Mouse (Mus musculus): ENCODE data around the gene Klhl20. TPM values are rescaled to one million over a fixed set of nuclear protein-coding genes. Genes with fewer than 3 reads are reported as not detected.

The Klhl20 gene
- total RNA-seq, 2 experiments from 2014 or later = 12.5 to 15.2 TPM

GRCm38 (mm10) chr1:161077243-161077642 lies 54.1 kb downstream of the Klhl20 start:
- DNase-seq = no peak
- intact Hi-C loops (cut with DNase I) = no loop called here

- intact Hi-C loops (cut with DNase I) = no loop called here
- no peak for DNase-seq
Measured at GRCm38 (mm10) chr1:161076238-161076637, 55.1 kb downstream of the Klhl20 start.

GRCm38 (mm10) chr1:161071272-161071620 lies 60.1 kb downstream of the Klhl20 start:
- DNase-seq = no peak
- intact Hi-C loops (cut with DNase I) = loop anchor here (2.0 to 5.0 kb wide), 2 partner anchors 34 to 60 kb away; partner anchors contain the start of gene Klhl20

GRCm38 (mm10) chr1:161070352-161071271 lies 60.7 kb downstream of the Klhl20 start, which contains the start of the genes Dars2 and Cenpl:
Dars2 (minus strand) TSS chr1:161070658.
Cenpl (plus strand) TSS chr1:161070713.
- intact Hi-C loops (cut with DNase I) = loop anchor here (2.0 to 5.0 kb wide), 2 partner anchors 33 to 60 kb away; partner anchors contain the start of gene Klhl20
- peak; percentile 98 for DNase-seq

GRCm38 (mm10) chr1:161063351-161063750 lies 68.0 kb downstream of the Klhl20 start:
- intact Hi-C loops (cut with DNase I) = no loop called here
- no peak for DNase-seq

- intact Hi-C loops (cut with DNase I) = no loop called here
- DNase-seq = no peak
Measured at GRCm38 (mm10) chr1:161057164-161057563, 74.1 kb downstream of the Klhl20 start.

GRCm38 (mm10) chr1:161046972-161047371 lies 84.3 kb downstream of the Klhl20 start:
- intact Hi-C loops (cut with DNase I) = no loop called here
- DNase-seq = no peak

- intact Hi-C loops (cut with DNase I) = no loop called here
- no peak for DNase-seq
Measured at GRCm38 (mm10) chr1:161041261-161042020, 89.9 kb downstream of the Klhl20 start.

- intact Hi-C loops (cut with DNase I) = no loop called here
- no peak for DNase-seq
Measured at GRCm38 (mm10) chr1:161040855-161041254, 90.5 kb downstream of the Klhl20 start.

- no peak for DNase-seq
- intact Hi-C loops (cut with DNase I) = no loop called here
Measured at GRCm38 (mm10) chr1:161040426-161040770, 90.9 kb downstream of the Klhl20 start.

GRCm38 (mm10) chr1:161039741-161040425 lies 91.4 kb downstream of the Klhl20 start:
- intact Hi-C loops (cut with DNase I) = loop anchor here (5.0 kb wide), 1 partner anchor 32 kb away; the partner anchor contains the start of genes Cenpl and Dars2
- no peak for DNase-seq

- intact Hi-C loops (cut with DNase I) = loop anchor here (5.0 kb wide), 1 partner anchor 33 kb away; the partner anchor contains the start of genes Cenpl and Dars2
- DNase-seq = no peak
Measured at GRCm38 (mm10) chr1:161038968-161039721, 92.2 kb downstream of the Klhl20 start.

Other genes with a start within 250 kb of the Klhl20 start
- gene Rc3h1, start 225.1 kb downstream of the Klhl20 start, total RNA-seq (2021) = 10 to 100 TPM; 42.2 to 43.7 TPM
- gene Serpinc1, start 152.9 kb downstream of the Klhl20 start, total RNA-seq (2021) = under 1 TPM; 0.17 to 0.57 TPM
- gene Zbtb37, start 96.7 kb downstream of the Klhl20 start, total RNA-seq (2021) = 10 to 100 TPM; 14.5 to 17.7 TPM
- 10 to 100 TPM; 16.7 to 19.2 TPM for gene Dars2, start 60.9 kb downstream of the Klhl20 start, total RNA-seq (2021)
- 1 to 10 TPM; 3.7 to 4.2 TPM for gene Cenpl, start 60.8 kb downstream of the Klhl20 start, total RNA-seq (2021)
- 1 to 10 TPM; 2.4 to 3.1 TPM for gene Ankrd45, start 11.2 kb upstream of the Klhl20 start, total RNA-seq (2021)
- gene Tex50, start 27.8 kb upstream of the Klhl20 start, total RNA-seq (2021) = not detected
- gene Prdx6, start 119.7 kb upstream of the Klhl20 start, total RNA-seq (2021) = 100 to 1,000 TPM; 230 to 240 TPM

All from heart, postnatal 10 days (tissue).